Mouse (Mus musculus) neural tube, embryonic 12.5 days (tissue): Measurements from ENCODE around the gene Olfr1223. TPM values are rescaled to one million over a fixed set of nuclear protein-coding genes. Genes with fewer than 3 reads are reported as not detected.
"Not testable (repeated sequence)": the region's sequence is repeated elsewhere in the genome, so short reads cannot be mapped to it uniquely, and the experiment has no call there.

ENCODE experiments used
- ATAC-seq: fragments of 200-750 bp; cut with Nextera tagmentation; 2 replicates; pipeline ENCODE4 v1.8.0; 2017; ENCODE audit warnings: low read depth, mild to moderate bottlenecking, moderate TSS enrichment, moderate library complexity; ENCODE audit not compliant: low FRiP score
- H3K27ac ChIP-seq: fragments of 300-500 bp; sonication (generic); 2 replicates; pipeline ENCODE4 v1.5.1; 2016
- H3K27me3 ChIP-seq: fragments of 300-500 bp; sonication (generic); replicated peaks from 2 replicates; pipeline ENCODE4 v1.6.1; 2016; ENCODE audit warnings: mild to moderate bottlenecking
- H3K36me3 ChIP-seq: fragments of 300-500 bp; sonication (generic); 2 replicates; pipeline ENCODE4 v1.6.1; 2016; ENCODE audit warnings: mild to moderate bottlenecking
- H3K4me1 ChIP-seq: fragments of 300-500 bp; sonication (generic); 2 replicates; pipeline ENCODE4 v1.6.1; 2016
- H3K4me2 ChIP-seq: fragments of 300-500 bp; sonication (generic); replicated peaks from 2 replicates; pipeline ENCODE4 v1.6.1; 2016; ENCODE audit warnings: mild to moderate bottlenecking
- H3K4me3 ChIP-seq: fragments of 300-500 bp; sonication (generic); 2 replicates; pipeline ENCODE4 v1.5.1; 2016
- H3K9ac ChIP-seq: fragments of 300-500 bp; sonication (generic); 2 replicates; pipeline ENCODE4 v1.6.1; 2016; ENCODE audit warnings: mild to moderate bottlenecking
- H3K9me3 ChIP-seq: fragments of 300-500 bp; sonication (generic); 2 replicates; pipeline ENCODE4 v1.6.1; 2016; ENCODE audit warnings: mild to moderate bottlenecking
- WGBS: fragments of 180-500 bp; shearing (Covaris S2); methylation state at CpG from one replicate; pipeline ENCODE4 v1.1.7; 2016; 5-methylcytosine and 5-hydroxymethylcytosine counted together
- polyA plus RNA-seq: library from polyadenylated mRNA; unstranded; fragments of >200 nt; fragmentation: Nextera tagmentation; extraction: Ambion mirVana; gene quantifications from 2 replicates; pipeline ENCODE4 v1.2.1, GENCODE M21; 2016

The Olfr1223 gene
- polyA plus RNA-seq, result not detected in 2 replicates

DNA sequence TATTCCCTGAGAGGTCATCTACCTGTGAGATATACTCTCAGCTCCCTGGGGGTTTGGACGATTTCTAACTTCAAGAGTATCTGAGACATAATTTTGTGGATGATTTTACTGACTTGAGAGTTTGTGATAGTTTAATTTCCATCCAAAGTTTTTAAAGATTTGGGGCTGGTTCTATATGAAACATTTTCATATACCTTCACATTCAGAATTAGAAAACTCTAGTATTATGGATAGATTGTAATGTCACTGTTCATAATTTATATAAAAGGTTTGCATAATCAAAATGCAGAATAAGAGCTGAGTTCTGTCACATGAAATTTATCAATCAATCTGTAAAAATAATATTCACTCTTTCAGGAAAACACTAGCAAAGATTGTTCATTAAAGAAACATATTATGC, at the start of gene Olfr1223:
TSS of gene Olfr1223 (minus strand) at position 101 of the 400 bp plus-strand sequence.
- ATAC-seq, result no peak
- H3K27me3 ChIP-seq, result no peaks in the 10 kb centered on the region
- no peaks in the 10 kb centered on the region for H3K9me3 ChIP-seq
- no peak within 1 kb of the TSS for H3K4me2 ChIP-seq
- 86% methylated on average over 1 of the region's 1 CpGs for WGBS
- H3K27ac ChIP-seq, result no peak within 1 kb of the TSS
- no peaks in the 10 kb centered on the region for H3K4me1 ChIP-seq
- no peak within 1 kb of the TSS for H3K9ac ChIP-seq
- no peak within 1 kb of the TSS for H3K4me3 ChIP-seq
- no peaks in the 10 kb centered on the region for H3K36me3 ChIP-seq

DNA sequence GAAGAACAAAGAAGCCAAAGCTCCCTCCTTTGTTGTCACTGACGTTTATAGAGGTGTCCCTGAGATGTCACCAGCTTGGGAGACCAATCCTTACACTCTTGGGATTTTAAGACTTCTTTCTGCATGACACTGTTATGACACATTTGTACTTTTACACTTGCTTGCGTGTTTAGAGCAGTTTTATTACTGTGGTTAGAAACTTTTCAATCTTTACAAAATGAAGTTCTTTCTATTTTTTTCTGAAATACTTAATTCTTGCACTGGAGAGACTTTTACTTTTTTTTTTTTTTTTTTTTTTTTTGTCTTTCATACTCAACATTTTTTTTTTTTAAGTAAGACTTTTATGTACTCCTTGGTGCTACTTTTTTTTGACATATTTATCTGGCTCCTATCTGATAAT, 48.6 kb upstream of the Olfr1223 start, which contains the start of gene Olfr1226:
TSS of gene Olfr1226 (minus strand) at position 101 of the 400 bp plus-strand sequence.
- 51% methylated on average over 2 of the region's 2 CpGs for WGBS
- no peaks in the 10 kb centered on the region for H3K36me3 ChIP-seq
- H3K9me3 ChIP-seq, result no peaks in the 10 kb centered on the region
- no peak within 1 kb of the TSS for H3K4me2 ChIP-seq
- no peaks in the 10 kb centered on the region for H3K4me1 ChIP-seq
- no peak within 1 kb of the TSS for H3K4me3 ChIP-seq
- ATAC-seq, result no peak
- no peak within 1 kb of the TSS for H3K27ac ChIP-seq
- H3K9ac ChIP-seq, result no peak within 1 kb of the TSS
- no peaks in the 10 kb centered on the region for H3K27me3 ChIP-seq

DNA sequence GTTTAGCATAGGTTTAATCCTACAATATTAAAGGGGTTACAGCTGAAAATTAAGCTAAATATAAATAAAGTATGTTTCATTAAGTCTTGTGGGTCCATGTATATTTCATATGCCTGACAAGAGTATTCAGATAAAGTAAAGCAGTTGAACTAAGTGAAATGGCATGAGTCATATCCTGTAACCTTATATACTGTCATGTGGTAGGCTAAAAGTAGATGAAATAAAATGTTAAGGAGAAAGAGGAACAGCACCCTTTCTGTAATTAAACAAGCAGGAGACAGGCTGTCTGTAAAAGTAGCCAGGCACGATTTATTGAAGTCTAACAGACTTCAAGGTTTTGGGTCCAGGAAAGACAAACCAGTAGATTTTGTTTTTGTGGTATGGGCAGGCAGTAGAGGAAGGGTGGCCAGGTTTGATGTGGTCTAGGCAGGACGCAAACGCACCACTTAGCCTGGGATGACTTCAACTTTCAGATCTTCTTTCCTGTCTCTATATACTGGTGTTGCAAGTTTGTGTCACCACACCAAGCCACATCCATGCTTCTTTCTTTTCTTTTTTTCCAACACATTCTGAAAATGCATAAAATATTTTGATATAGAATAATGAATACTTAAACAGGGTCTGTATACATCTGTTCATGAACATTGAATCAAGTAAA, 45.1 kb upstream of the Olfr1223 start:
- WGBS, result 94% methylated on average over 3 of the region's 3 CpGs
- H3K27ac ChIP-seq, result no peak overlapping the region
- H3K27me3 ChIP-seq, result no peaks in the 10 kb centered on the region
- no peak overlapping the region for H3K4me2 ChIP-seq
- no peaks in the 10 kb centered on the region for H3K4me1 ChIP-seq
- no peak overlapping the region for H3K4me3 ChIP-seq
- no peaks in the 10 kb centered on the region for H3K9me3 ChIP-seq
- no peak overlapping the region for H3K9ac ChIP-seq
- H3K36me3 ChIP-seq, result no peaks in the 10 kb centered on the region
- ATAC-seq, result no peak

DNA sequence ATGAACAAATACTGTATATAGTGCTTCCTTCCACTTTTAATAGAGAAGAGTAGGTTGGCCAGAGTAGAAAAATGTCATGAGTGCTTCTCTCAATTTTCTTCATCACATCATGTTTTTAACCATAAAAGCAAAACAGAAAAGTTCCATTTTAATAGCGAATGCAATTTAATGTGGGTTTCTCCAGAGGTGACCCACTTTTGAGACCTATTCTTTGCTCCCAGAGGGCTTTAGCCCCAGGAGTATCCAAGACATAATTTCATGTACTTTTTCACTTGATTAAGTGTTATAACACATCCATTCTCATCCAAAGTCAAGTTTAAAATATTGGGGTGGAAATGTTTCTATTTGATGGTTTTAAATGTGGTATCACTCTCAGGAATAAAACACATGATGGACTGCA, 23.2 kb upstream of the Olfr1223 start, which contains the start of gene Olfr1225:
TSS of gene Olfr1225 (minus strand) at position 101 of the 400 bp plus-strand sequence.
- no peak for ATAC-seq
- Histone ChIP-seq H3K27ac (no peak within 1 kb of the TSS), H3K4me2 (no peak within 1 kb of the TSS), H3K4me3 (no peak within 1 kb of the TSS), H3K27me3 (no peaks in the 10 kb centered on the region), H3K4me1 (no peaks in the 10 kb centered on the region), H3K9me3 (no peaks in the 10 kb centered on the region), H3K36me3 (no peaks in the 10 kb centered on the region), H3K9ac (no peak within 1 kb of the TSS)
- WGBS, result 90% methylated on average over 1 of the region's 1 CpGs

DNA sequence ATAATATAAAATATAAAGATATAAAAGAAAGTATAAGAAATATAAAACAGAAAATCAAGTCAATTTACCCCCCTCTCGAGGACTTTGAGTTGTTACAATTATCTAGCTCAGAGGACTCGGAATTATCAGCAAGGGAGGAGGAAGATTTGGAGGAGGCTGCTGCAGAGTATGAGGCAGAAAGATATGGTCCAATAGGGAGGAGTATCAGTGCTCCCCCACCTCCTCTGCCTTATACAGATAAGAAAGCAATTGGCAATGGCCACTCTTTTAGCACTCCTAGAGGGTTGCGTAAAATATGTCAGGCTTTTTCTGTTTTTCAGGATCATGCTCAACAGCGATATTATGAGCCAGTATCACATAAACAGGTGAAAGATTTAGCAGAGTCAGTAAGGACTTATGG, 13.4 kb upstream of the Olfr1223 start:
- 93% methylated on average over 4 of the region's 4 CpGs for WGBS

DNA sequence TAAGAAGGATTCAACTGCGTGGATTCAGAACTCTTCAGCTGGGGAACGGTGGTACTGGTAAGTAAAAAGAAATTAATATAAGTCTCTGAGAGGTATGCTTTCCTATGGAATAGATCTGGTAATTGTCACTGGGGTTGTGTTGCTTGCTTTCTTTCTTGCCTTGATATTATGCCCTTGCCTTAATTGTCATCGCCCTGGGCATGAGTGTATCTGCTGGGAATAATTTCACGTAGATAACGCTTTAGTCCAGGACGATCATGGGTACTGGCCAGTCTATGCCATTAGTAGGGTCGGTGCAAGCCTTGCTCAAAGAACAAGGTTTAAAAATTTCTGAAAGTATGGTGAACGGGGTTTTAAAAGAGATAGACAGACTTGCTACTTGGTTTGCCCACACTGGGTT, 12.6 kb upstream of the Olfr1223 start, which contains the start of gene Olfr1224-ps1:
TSS of gene Olfr1224-ps1 (minus strand) at position 101 of the 400 bp plus-strand sequence.
- not testable (repeated sequence) for H3K4me1 ChIP-seq, ATAC-seq, H3K9me3 ChIP-seq, H3K4me2 ChIP-seq, H3K9ac ChIP-seq, H3K4me3 ChIP-seq, H3K27ac ChIP-seq, H3K36me3 ChIP-seq, H3K27me3 ChIP-seq
- 92% methylated on average over 8 of the region's 8 CpGs for WGBS

More for the DNA sequence above, 13.4 kb upstream of the Olfr1223 start:
- not testable (repeated sequence) for H3K4me3 ChIP-seq, H3K4me2 ChIP-seq, H3K27me3 ChIP-seq, H3K27ac ChIP-seq, H3K9ac ChIP-seq, H3K9me3 ChIP-seq, ATAC-seq, H3K36me3 ChIP-seq, H3K4me1 ChIP-seq

DNA sequence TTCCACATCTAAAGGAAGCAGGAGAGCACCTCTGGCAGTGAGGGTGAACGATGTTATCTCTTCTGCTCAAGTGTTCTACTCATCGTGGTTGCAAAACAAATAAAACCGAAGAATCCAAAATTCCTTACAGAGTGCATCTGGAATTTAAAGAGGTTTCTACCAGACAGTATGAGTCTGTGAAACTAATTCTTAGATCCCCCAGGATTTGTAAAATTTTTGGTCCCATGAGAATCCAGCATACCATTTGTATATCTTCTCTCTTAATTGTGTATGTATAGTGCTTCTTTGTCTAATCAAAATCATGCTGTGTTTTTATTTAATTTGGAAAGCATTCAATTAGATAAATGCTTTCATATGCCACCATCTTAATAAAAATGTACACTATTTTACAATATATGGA, 18.4 kb downstream of the Olfr1223 start, which contains the start of gene Olfr1222:
TSS of gene Olfr1222 (minus strand) at position 101 of the 400 bp plus-strand sequence.
- H3K4me1 ChIP-seq, result no peaks in the 10 kb centered on the region
- H3K27me3 ChIP-seq, result no peaks in the 10 kb centered on the region
- ATAC-seq, result no peak
- H3K27ac ChIP-seq, result no peak within 1 kb of the TSS
- 87% methylated on average over 3 of the region's 3 CpGs for WGBS
- H3K36me3 ChIP-seq, result no peaks in the 10 kb centered on the region
- H3K4me2 ChIP-seq, result no peak within 1 kb of the TSS
- no peak within 1 kb of the TSS for H3K4me3 ChIP-seq
- no peaks in the 10 kb centered on the region for H3K9me3 ChIP-seq
- no peak within 1 kb of the TSS for H3K9ac ChIP-seq

DNA sequence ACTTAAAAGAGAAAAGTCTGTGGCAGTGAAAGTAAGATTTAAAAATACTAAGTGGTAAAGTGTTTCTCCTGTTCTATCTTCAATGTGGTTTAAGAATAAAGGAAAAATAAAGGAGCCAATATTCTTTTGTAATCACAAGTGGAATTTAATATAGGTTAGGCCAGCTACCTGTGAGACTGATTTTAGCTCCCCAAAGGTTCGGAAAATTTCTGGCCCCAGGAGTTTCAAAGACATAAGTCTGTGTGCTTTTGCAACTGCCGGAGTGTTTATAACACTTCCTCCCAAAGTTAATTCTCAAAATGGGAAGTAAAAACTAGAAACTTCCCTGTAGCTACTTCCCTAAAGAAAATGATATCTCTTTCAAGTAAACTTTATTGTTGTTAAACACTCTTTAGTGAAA, 34.2 kb downstream of the Olfr1223 start, which contains the start of gene Olfr1221:
TSS of gene Olfr1221 (minus strand) at position 101 of the 400 bp plus-strand sequence.
- no peaks in the 10 kb centered on the region for H3K27me3 ChIP-seq
- H3K27ac ChIP-seq, result no peak within 1 kb of the TSS
- H3K36me3 ChIP-seq, result no peaks in the 10 kb centered on the region
- 91% methylated on average over 2 of the region's 2 CpGs for WGBS
- no peak within 1 kb of the TSS for H3K9ac ChIP-seq
- no peak for ATAC-seq
- H3K4me1 ChIP-seq, result no peaks in the 10 kb centered on the region
- H3K9me3 ChIP-seq, result no peaks in the 10 kb centered on the region
- no peak within 1 kb of the TSS for H3K4me3 ChIP-seq
- H3K4me2 ChIP-seq, result no peak within 1 kb of the TSS

DNA sequence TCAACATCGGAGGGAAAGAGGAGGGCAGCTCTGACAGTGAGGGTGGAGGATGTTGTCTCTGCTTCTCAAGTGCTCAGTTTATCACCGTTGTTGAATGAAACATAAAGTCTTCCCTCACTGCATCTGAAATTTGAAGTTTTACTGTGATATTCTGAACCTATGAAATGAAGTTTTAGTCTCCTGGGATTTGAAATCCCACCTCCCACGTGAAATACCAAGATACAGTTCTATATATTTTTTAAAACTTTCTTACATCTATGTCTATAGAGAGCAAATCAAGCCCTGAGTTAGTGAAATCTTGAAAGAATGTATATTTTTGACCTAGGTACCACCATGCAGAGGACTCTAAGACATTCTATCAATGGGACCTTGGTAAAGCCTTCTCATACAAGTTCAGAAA, 44.6 kb downstream of the Olfr1223 start, which contains the start of gene Olfr1220:
TSS of gene Olfr1220 (minus strand) at position 101 of the 400 bp plus-strand sequence.
- Histone ChIP-seq H3K27ac (no peak within 1 kb of the TSS), H3K36me3 (no peaks in the 10 kb centered on the region), H3K9ac (no peak within 1 kb of the TSS), H3K9me3 (no peaks in the 10 kb centered on the region), H3K4me1 (no peaks in the 10 kb centered on the region), H3K4me2 (no peak within 1 kb of the TSS), H3K27me3 (no peaks in the 10 kb centered on the region), H3K4me3 (no peak within 1 kb of the TSS)
- no peak for ATAC-seq
- WGBS, result 77% methylated on average over 3 of the region's 3 CpGs

DNA sequence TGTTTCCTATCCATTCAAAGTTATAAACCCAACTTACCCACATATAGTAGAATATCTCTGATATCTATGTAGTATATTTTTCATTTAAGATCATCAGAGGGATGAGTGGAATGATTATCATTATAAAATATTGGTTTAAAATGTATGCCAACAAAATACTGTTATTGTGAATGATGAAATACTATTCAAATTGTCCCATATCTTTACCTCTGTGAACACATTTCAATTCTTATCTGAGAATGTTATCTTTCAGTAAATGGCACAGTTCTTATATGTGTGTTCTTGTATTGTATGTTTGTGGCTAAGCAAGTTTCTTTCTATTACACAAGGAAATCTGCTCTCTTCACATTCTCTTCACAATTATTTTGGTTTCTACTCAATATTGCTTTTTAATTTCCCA, 45.7 kb downstream of the Olfr1223 start:
- H3K9me3 ChIP-seq, result no peaks in the 10 kb centered on the region
- no peak for ATAC-seq
- H3K9ac ChIP-seq, result no peak overlapping the region
- no peaks in the 10 kb centered on the region for H3K4me1 ChIP-seq
- no peaks in the 10 kb centered on the region for H3K36me3 ChIP-seq
- no peak overlapping the region for H3K4me2 ChIP-seq
- H3K4me3 ChIP-seq, result no peak overlapping the region
- H3K27ac ChIP-seq, result no peak overlapping the region
- H3K27me3 ChIP-seq, result no peaks in the 10 kb centered on the region

DNA sequence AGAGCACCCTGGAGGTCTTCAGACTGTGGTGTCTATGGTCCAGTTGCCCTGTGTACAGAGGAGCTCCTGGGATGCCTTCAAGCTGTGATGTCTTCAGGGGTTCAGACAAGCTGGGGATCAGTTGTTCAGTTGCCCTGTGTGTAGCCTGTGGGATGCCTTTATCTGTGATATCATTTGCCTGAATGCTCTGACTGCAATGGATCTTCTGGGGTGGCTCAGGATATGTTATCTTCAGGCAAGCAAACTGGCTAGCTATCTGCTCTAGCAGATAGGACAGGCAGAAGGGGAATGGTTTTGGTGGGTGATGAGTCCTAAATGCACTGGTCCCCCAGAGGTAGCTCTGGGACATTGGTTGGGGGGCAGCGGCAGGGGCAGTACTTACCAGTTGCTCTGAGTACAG, 57.5 kb downstream of the Olfr1223 start:
- no peaks in the 10 kb centered on the region for H3K36me3 ChIP-seq
- H3K9ac ChIP-seq, result no peak overlapping the region
- WGBS, result 100% methylated on average over 1 of the region's 1 CpGs
- no peaks in the 10 kb centered on the region for H3K27me3 ChIP-seq
- H3K4me1 ChIP-seq, result no peaks in the 10 kb centered on the region
- H3K9me3 ChIP-seq, result no peaks in the 10 kb centered on the region
- H3K4me2 ChIP-seq, result no peak overlapping the region
- no peak overlapping the region for H3K4me3 ChIP-seq
- no peak for ATAC-seq
- H3K27ac ChIP-seq, result no peak overlapping the region
